Mouse (Mus musculus): ENCODE data around the gene Jam3. TPM values are rescaled to one million over a fixed set of nuclear protein-coding genes. Genes with fewer than 3 reads are reported as not detected.

The Jam3 gene
- polyA plus RNA-seq (2016; fragmentation: Nextera tagmentation; extraction: Ambion mirVana): 137 and 144 TPM in 2 replicates

DNA sequence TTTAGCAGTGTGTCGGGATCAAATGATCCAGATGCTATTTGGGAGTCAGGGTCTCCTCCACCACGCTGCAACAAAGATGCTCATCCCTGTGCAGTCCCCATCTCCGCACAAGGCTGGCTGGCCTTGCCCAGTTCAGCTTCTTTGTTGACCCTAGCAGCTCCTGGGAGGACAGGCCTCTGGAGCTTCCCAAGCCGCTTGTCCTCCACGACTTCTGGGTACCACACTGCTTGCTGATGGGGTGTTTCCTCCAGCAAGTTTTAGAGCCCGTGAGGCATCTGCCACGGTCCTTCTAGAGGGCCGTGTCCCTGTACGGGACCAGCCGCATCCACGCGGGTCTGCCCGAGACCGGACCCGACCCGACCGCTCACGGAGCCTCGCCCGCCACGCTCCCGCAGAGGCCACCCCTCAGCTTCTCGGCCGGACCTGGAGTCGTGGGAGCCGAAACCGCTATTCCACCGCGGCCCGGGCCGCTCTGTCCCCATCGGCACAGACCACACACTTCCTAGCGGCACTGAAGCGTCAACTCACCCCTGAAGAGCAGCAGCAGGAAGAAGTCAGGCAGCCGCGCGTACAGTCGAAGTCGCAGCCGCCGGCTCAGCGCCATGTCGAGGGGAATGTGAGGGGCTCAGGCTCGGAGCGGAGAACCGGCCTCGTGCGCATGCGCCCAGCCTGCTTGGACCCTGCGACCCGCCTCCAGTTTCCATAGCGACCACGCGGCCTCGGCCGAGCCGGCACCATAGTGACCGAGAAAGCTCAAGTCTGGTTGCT lies at the start of gene Jam3:
Gene Jam3 (minus strand): TSS at position 659 of the 768 bp plus-strand sequence.
- Histone ChIP-seq H3K27me3 (no peaks in the 10 kb centered on the region), H3K9ac (replicated peaks) (peak within 1 kb of the TSS; percentile 75), H3K4me1 (peaks cover 47% of the 10 kb centered on the region), H3K4me3 (peak within 1 kb of the TSS; percentile 77), H3K27ac (replicated peaks) (peak within 1 kb of the TSS; percentile 92), H3K36me3 (no peaks in the 10 kb centered on the region), H3K9me3 (no peaks in the 10 kb centered on the region), H3K4me2 (replicated peaks) (peak within 1 kb of the TSS; percentile 69)
- under 1% methylated on average over 58 of the region's 58 CpGs for WGBS
- peak; percentile 96 for ATAC-seq (ENCODE audit: low FRiP score, low read depth)

DNA sequence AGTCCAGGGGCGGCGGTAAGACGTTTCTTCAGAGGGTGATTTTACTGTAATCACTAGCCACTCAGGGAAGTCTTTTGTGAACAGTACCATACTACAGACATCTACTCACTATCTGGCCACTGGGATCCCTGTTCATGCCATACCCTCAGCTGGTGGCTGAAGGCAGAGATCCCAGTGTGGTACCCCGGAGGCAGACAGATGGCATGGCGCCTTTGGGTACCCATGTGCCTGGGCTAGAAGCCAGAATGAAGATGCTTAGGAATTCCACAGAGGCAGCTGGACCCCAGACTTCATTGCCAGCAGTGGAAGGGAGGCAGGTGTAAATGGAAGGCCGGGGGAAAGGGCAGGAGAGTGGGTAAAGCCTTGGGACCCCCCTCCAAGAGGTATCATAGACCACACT lies 49.0 kb upstream of the Jam3 start:
- Histone ChIP-seq H3K27ac (replicated peaks) (peak overlapping the region; percentile 52; the same call in 1 of the 2 replicates), H3K4me2 (replicated peaks) (no peak overlapping the region), H3K27me3 (peaks cover 6% of the 10 kb centered on the region; the same call in 1 of the 2 replicates), H3K9me3 (no peaks in the 10 kb centered on the region), H3K4me3 (no peak overlapping the region), H3K36me3 (no peaks in the 10 kb centered on the region), H3K4me1 (peaks cover 25% of the 10 kb centered on the region), H3K9ac (replicated peaks) (no peak overlapping the region)
- no peak for ATAC-seq (ENCODE audit: low FRiP score, low read depth)
- WGBS: 91% methylated on average over 6 of the region's 6 CpGs

DNA sequence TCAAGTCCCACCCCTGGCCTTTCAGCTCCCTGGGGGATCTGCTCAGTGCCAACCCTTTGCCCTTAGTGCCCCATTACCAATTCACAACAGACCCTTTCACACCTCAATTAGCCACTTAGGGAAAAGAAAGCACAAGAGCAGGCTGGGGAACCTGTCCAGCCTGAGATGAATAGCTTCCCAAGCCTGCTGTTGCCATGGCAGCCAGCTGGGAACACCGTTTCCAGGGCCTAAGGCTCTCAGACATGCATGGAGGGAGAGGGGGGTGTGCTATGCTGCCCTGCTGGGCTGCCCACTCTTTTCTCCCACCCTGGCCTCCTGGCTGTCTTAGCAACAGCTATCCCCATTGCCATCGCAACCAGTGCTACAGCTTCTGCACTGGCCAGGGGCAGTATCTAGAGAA lies 47.9 kb upstream of the Jam3 start:
- peak overlapping the region; percentile 81 for H3K27ac ChIP-seq (replicated peaks)
- H3K36me3 ChIP-seq: no peaks in the 10 kb centered on the region
- H3K4me1 ChIP-seq: peaks cover 25% of the 10 kb centered on the region
- H3K27me3 ChIP-seq: peaks cover 6% of the 10 kb centered on the region; the same call in 1 of the 2 replicates
- H3K4me2 ChIP-seq (replicated peaks): 0 out of 2 replicates have a peak overlapping the region, but pooled peaks have one; percentile 9
- H3K4me3 ChIP-seq: no peak overlapping the region
- H3K9ac ChIP-seq (replicated peaks): no peak overlapping the region
- peak; percentile 99 for ATAC-seq (ENCODE audit: low FRiP score, low read depth)
- H3K9me3 ChIP-seq: no peaks in the 10 kb centered on the region
- WGBS: 5% methylated on average over 2 of the region's 2 CpGs

DNA sequence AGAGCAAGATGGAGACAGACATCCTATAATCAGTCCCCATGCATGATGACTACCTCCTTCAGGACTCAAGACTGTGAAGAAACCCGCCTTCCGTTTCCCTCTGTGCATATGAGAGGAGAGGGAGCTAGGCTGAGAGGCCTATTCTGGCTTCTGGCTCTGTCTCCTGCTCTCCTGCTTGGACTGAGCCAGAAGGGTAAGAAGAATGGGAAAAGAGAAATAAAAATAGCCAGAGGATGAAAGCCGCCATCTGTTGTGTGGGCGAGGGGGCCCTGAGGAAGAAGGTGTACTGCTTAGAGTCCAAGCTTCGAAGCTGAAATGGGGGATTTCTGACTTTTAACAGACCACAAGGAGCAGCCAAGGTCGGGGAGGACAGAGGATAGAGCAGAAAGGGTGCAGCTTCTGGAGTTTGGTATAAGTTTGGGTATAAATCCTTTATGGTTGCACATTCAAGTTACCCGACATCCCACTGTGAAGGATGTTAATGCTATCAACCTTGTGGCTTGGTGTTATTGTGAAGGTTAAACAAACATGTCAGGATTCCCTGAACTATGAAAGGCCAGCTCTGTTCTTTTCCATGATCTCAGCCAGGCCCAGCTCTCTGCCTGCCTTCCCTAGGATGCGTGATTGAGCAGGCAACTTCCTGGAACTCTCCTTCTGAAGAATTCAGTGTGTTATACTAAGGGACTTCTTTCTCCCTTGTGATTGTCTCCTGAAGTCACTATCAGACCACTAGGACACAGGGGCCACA lies 46.4 kb upstream of the Jam3 start:
- Histone ChIP-seq H3K4me3 (no peak overlapping the region), H3K27ac (replicated peaks) (no peak overlapping the region), H3K4me2 (replicated peaks) (no peak overlapping the region), H3K4me1 (peaks cover 25% of the 10 kb centered on the region), H3K9me3 (no peaks in the 10 kb centered on the region), H3K9ac (replicated peaks) (no peak overlapping the region), H3K27me3 (peaks cover 6% of the 10 kb centered on the region; the same call in 1 of the 2 replicates), H3K36me3 (no peaks in the 10 kb centered on the region)
- 77% methylated on average over 8 of the region's 8 CpGs for WGBS
- no peak for ATAC-seq (ENCODE audit: low FRiP score, low read depth)

DNA sequence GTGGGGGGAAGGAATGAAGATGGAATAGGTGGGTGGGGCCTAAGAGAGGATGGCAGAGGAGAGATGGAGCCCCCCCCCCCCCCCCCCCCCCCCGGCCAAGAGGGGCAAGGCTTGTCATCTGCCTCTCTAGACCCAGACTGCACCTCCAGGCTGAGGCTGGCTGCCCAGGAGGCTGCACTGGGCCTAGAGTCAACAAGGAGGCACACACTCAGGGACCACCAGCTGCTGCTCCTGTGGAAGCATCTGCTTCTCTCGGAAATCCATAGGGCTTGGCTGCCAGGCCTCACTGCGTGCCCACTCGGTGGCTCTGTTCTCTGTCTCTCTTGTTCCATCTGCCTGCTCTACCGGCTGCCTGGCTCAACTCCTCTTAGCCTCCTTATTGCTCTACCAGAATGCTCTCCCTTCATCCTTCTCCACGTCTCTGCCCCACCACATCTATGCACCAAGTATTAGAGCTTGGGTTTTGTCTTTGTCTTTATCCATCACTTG lies 38.4 kb upstream of the Jam3 start:
- no peak for ATAC-seq (ENCODE audit: low FRiP score, low read depth)
- H3K27me3 ChIP-seq: no peaks in the 10 kb centered on the region
- no peak overlapping the region for H3K4me3 ChIP-seq
- no peak overlapping the region for H3K9ac ChIP-seq (replicated peaks)
- no peak overlapping the region for H3K4me2 ChIP-seq (replicated peaks)
- WGBS: 71% methylated on average over 5 of the region's 6 CpGs
- H3K27ac ChIP-seq (replicated peaks): no peak overlapping the region
- H3K9me3 ChIP-seq: no peaks in the 10 kb centered on the region
- no peaks in the 10 kb centered on the region for H3K36me3 ChIP-seq
- H3K4me1 ChIP-seq: peaks cover 25% of the 10 kb centered on the region

DNA sequence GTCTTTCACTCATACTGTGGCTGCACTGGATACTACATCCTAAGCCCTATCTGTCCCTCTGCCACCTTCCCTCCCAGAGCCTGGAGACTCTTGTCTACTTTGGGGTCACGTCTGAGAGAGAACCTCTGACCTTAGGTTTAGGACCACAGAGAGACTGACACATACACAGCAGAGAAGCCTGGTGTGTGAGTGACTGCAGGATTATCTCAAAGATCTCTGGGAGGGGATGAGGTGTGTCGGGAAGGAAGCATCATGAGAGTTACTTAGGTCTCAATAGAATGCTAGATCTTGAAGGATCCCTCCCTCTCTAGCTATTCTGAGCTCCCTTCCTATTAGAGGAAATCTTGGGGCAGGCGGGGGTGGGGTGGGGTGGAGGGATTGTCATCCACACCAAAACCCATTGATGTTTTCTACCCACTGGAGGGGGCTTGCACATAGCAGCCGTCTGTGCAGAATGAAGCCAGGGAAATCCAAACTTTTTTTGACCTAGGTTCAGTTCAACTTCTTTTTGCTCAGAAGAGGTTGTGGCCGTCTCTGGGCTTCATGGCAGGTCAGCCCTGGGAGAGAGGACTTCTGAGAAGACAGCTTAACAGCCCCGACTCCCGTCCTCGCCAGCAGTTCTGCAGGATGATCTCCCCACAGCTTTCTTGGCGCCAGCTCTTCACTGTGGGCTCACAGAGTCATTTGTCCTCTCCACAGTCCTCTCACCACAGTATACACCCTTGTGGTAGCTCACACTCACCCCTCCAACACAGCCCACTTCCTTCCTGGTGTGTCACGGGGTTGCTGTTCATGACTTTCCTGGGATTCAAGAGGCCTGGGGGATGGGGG lies 37.8 kb upstream of the Jam3 start:
- Histone ChIP-seq H3K9me3 (no peaks in the 10 kb centered on the region), H3K4me1 (peaks cover 25% of the 10 kb centered on the region), H3K4me3 (no peak overlapping the region), H3K9ac (replicated peaks) (no peak overlapping the region), H3K27me3 (0 out of 2 replicates have a peak, but pooled peaks cover 1% of the 10 kb centered on the region), H3K27ac (replicated peaks) (peak overlapping the region; percentile 44; the same call in 1 of the 2 replicates), H3K4me2 (replicated peaks) (peak overlapping the region; percentile 46), H3K36me3 (no peaks in the 10 kb centered on the region)
- WGBS: 61% methylated on average over 10 of the region's 10 CpGs
- no peak for ATAC-seq (ENCODE audit: low FRiP score, low read depth)

DNA sequence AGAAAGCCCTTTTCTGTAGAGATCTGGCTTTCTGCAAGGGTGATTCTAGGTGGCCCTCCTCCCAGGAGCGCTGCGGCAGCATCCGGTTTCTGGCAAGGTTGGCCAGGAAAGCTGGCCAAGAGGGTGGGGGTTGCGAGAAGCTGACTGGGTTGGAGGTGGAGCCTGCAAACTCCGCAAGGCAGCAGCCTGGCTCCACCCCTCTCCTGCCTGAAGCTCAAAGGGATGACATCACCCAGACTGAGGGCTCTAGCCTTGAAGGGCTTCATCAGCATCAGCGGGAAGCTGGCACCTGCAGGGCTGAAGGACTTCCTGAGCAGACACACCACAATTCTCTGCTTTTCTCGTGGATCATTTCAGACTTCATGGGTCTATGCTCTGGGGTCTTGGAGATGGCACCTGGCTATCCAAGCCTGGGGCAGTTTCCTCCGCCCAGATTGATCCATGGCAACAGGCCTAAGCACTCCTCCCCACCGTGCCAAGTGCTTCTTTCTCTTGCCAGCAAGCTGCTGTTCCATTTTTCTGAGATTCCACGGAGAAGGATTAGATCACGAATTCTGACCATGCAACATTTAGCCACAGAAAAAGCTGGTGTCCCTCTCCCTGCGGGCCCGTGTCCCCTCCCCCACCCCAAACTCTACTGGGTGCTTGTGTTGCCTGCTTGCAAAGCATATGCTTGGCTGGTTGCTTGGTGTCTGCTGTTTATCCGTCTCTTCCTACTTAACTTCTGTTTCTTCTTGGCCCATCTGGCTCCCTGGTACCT lies 37.0 kb upstream of the Jam3 start:
- Histone ChIP-seq H3K9ac (replicated peaks) (0 out of 2 replicates have a peak overlapping the region, but pooled peaks have one; percentile 2), H3K4me2 (replicated peaks) (peak overlapping the region; percentile 46), H3K9me3 (no peaks in the 10 kb centered on the region), H3K27ac (replicated peaks) (peak overlapping the region; percentile 44), H3K4me1 (peaks cover 25% of the 10 kb centered on the region), H3K27me3 (0 out of 2 replicates have a peak, but pooled peaks cover 4% of the 10 kb centered on the region), H3K4me3 (peak overlapping the region; percentile 23), H3K36me3 (no peaks in the 10 kb centered on the region)
- 8% methylated on average over 14 of the region's 14 CpGs for WGBS
- ATAC-seq (ENCODE audit: low FRiP score, low read depth): peak; percentile 95

DNA sequence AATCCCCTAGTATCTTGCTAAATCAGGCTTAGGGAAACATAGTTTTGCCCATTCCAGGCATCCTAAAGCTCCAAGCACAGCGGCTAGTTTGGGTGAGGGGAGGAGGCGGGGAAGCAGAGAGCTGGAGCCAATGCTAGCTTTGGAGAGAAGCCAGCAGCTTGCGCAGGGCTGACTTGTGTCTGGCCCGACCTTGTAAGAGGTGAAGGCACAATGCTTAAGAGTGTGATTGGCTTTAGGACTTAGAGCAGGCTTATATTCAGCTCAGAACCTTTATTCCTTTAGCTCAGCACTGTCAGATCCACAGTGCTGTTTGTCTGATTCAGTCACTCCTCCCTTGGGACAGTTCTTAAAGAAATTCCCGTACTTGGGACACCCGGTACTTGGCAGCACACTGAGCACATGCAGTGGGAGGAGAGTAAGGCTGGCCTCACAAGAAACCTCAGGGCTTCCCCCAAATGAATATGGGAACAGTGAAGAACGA lies 36.3 kb upstream of the Jam3 start:
- WGBS: 4% methylated on average over 7 of the region's 7 CpGs
- Histone ChIP-seq H3K9me3 (no peaks in the 10 kb centered on the region), H3K9ac (replicated peaks) (0 out of 2 replicates have a peak overlapping the region, but pooled peaks have one; percentile 2), H3K27ac (replicated peaks) (peak overlapping the region; percentile 44), H3K36me3 (no peaks in the 10 kb centered on the region), H3K4me1 (peaks cover 25% of the 10 kb centered on the region), H3K27me3 (0 out of 2 replicates have a peak, but pooled peaks cover 4% of the 10 kb centered on the region), H3K4me2 (replicated peaks) (peak overlapping the region; percentile 46), H3K4me3 (peak overlapping the region; percentile 23)
- peak; percentile 48 for ATAC-seq (ENCODE audit: low FRiP score, low read depth)

DNA sequence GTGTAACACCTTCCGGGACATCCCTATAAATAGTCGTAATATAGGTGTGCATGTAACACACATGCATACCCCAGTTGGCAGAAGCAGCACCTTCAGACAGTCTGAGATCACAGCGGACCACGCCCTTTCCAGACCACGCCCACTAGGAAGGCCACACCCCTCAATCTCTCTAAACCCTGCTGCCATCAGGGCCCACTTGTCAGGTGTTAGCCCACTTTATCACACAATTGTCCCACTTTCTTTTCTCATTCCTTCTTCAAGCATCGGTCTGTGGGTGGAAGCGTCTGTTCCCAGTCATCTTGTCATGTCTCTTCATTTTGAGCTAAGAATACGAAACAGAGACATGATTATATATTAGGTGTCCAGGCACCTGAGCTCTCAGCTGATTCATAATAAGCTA lies 35.2 kb upstream of the Jam3 start:
- Histone ChIP-seq H3K27ac (replicated peaks) (no peak overlapping the region), H3K9ac (replicated peaks) (no peak overlapping the region), H3K4me3 (no peak overlapping the region), H3K4me2 (replicated peaks) (no peak overlapping the region), H3K9me3 (no peaks in the 10 kb centered on the region), H3K4me1 (peaks cover 27% of the 10 kb centered on the region), H3K27me3 (0 out of 2 replicates have a peak, but pooled peaks cover 4% of the 10 kb centered on the region), H3K36me3 (no peaks in the 10 kb centered on the region)
- ATAC-seq (ENCODE audit: low FRiP score, low read depth): no peak
- 79% methylated on average over 8 of the region's 8 CpGs for WGBS

DNA sequence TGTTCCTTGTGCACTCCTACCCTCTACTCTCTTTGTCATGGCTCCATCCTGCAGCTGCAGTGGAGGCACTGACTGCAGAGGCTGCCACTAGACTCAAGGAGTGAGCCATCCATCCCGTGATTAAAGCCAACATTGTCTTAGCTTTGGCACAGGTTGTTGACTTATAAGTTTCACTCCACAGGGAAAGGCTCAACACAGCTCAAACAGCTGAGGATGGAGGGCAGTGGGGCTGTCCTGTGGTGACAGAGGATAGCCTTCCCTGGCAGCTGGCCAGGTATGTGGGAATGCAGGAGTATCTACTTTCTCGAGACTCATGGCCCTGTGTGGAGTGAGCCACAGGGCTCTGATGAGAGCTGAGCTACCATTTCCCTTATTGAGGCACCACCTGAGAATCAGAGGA lies 34.1 kb upstream of the Jam3 start:
- Histone ChIP-seq H3K9ac (replicated peaks) (no peak overlapping the region), H3K9me3 (no peaks in the 10 kb centered on the region), H3K27me3 (0 out of 2 replicates have a peak, but pooled peaks cover 4% of the 10 kb centered on the region), H3K4me2 (replicated peaks) (no peak overlapping the region), H3K4me1 (peaks cover 27% of the 10 kb centered on the region), H3K27ac (replicated peaks) (no peak overlapping the region), H3K4me3 (no peak overlapping the region), H3K36me3 (no peaks in the 10 kb centered on the region)
- ATAC-seq (ENCODE audit: low FRiP score, low read depth): no peak
- WGBS: 85% methylated on average over 2 of the region's 2 CpGs

All from midbrain, embryonic 12.5 days (tissue).